Mouse (Mus musculus) heart, adult 2 months (tissue): ENCODE measurements around the gene Utf1. TPM values are rescaled to one million over a fixed set of nuclear protein-coding genes. Genes with fewer than 3 reads are reported as not detected.

Source experiments
- DNase-seq, 2 experiments: peaks; one replicate each; pipeline ENCODE4 v3.0.0; 2021
- H3K27ac ChIP-seq: fragments of 200-600 bp; 2 replicates; pipeline ENCODE4 v1.8.1; 2022
- H3K27me3 ChIP-seq: fragments of 200-500 bp; 2 replicates; pipeline ENCODE4 v1.6.1; 2012; ENCODE audit warnings: mild to moderate bottlenecking, low read length, inconsistent platforms, mixed read lengths; ENCODE audit not compliant: control insufficient read depth, insufficient read depth
- H3K36me3 ChIP-seq: fragments of 200-500 bp; 2 replicates; pipeline ENCODE4 v1.6.1; 2012; ENCODE audit warnings: low read length, inconsistent platforms; ENCODE audit not compliant: control insufficient read depth, insufficient read depth
- H3K4me1 ChIP-seq: fragments of 200-500 bp; 2 replicates; pipeline ENCODE4 v1.6.1; 2011; ENCODE audit warnings: low read length; ENCODE audit not compliant: control insufficient read depth, insufficient read depth
- H3K4me3 ChIP-seq: fragments of 200-600 bp; 2 replicates; pipeline ENCODE4 v1.8.1; 2022
- H3K79me2 ChIP-seq: fragments of 200-500 bp; replicated peaks from 2 replicates; pipeline ENCODE4 v1.6.1; 2012; ENCODE audit warnings: mild to moderate bottlenecking, inconsistent platforms, low read length, moderate library complexity, mixed read lengths; ENCODE audit not compliant: control insufficient read depth, insufficient read depth
- H3K9ac ChIP-seq: fragments of 200-500 bp; 2 replicates; pipeline ENCODE4 v1.6.1; 2012; ENCODE audit warnings: low read depth, mild to moderate bottlenecking, control low read depth, inconsistent platforms, low read length, mixed read lengths
- CTCF ChIP-seq: fragments of 200-600 bp; IDR thresholded peaks from 2 replicates; pipeline ENCODE4 v1.8.1; 2022; ENCODE audit warnings: antibody characterized with exemption, mild to moderate bottlenecking, moderate library complexity
- EP300 ChIP-seq: fragments of 200-500 bp; IDR thresholded peaks from 2 replicates; pipeline ENCODE4 v1.6.1; 2011; ENCODE audit warnings: low read depth, low read length, control low read depth; ENCODE audit not compliant: insufficient read depth
- POLR2A ChIP-seq: fragments of 200-500 bp; IDR thresholded peaks from 2 replicates; pipeline ENCODE4 v1.6.1; 2011; ENCODE audit warnings: mild to moderate bottlenecking, low read depth, low read length, control low read depth; ENCODE audit not compliant: insufficient read depth
- WGBS: fragments of 180-500 bp; shearing (Covaris S2); methylation state at CpG from one replicate; pipeline ENCODE4 v1.1.7; 2018; 5-methylcytosine and 5-hydroxymethylcytosine counted together
- intact Hi-C: fragments of 180-260 bp; cut with DNase I; formaldehyde crosslinking; loops from one replicate; pipeline ENCODE4 v1.15.1; 2025
- polyA plus RNA-seq: library from polyadenylated mRNA; depleted of rRNA; stranded (reverse); fragments of >200 nt; gene quantifications from 2 replicates; pipeline ENCODE4 v1.2.3, GENCODE M21; 2012
- total RNA-seq, 2 experiments: library from RNA; stranded (reverse); gene quantifications; 2 replicates each; pipeline ENCODE4 v1.2.3; 2021

The Utf1 gene
- total and polyA plus RNA-seq, 3 experiments, result not detected

DNA sequence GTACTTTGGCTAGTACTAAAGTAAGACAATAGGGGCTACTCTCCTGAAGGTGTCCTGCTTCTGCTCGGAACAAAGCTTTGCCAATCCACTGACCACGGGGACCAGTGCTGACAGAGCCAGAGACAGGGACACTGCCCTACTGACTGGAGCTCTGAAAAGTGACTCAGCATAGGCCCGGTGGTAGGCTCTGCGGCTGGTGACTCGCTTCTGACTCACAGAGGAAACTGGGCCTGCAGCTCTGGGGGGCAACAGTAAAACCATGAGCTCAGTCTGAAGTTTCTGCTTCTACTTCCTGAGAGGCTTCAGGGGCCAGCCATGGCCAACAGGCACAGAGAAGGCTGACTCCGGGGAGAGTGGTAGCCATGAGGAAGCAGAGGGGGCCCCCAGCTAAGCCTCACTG lies 27.8 kb downstream of the Utf1 start:
- TF ChIP-seq CTCF (no peak), EP300 (no peak), POLR2A (no peak)
- H3K27ac ChIP-seq, result no peak overlapping the region
- H3K4me1 ChIP-seq, result no peaks in the 10 kb centered on the region
- DNase-seq, result peak in 1 of 2 experiments; percentile 22
- no peak overlapping the region for H3K9ac ChIP-seq
- intact Hi-C loops, result no loop called here
- H3K79me2 ChIP-seq, result no peaks in the 10 kb centered on the region
- 40% methylated on average over 6 of the region's 6 CpGs for whole genome bisulfite sequencing
- no peak overlapping the region for H3K4me3 ChIP-seq
- no peaks in the 10 kb centered on the region for H3K27me3 ChIP-seq
- H3K36me3 ChIP-seq, result no peaks in the 10 kb centered on the region

DNA sequence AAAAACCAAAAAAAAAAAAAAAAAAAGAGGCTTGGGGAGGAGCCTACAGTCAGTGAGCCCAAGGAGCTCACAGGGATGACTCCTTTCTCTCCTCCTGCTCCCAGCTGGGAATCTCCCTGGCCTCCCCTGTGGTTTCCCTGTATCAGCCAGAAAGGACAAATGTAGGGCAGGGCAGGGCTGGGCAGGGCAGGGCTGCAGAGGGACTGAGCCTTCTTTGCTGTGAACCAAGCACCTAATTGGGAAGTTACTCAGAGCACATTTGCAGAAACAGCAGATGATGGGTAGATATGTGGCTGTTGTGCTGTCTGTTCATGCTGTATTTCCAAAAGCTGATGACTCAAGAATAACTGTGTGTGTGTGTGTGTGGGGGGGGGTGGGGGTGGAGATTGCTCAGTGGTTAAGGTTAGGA lies 29.3 kb downstream of the Utf1 start:
- Histone ChIP-seq H3K4me3 (no peak overlapping the region), H3K27me3 (no peaks in the 10 kb centered on the region), H3K9ac (no peak overlapping the region), H3K27ac (no peak overlapping the region), H3K36me3 (no peaks in the 10 kb centered on the region), H3K79me2 (no peaks in the 10 kb centered on the region), H3K4me1 (no peaks in the 10 kb centered on the region)
- TF ChIP-seq EP300 (no peak), CTCF (no peak), POLR2A (no peak)
- DNase-seq, result no peak
- intact Hi-C loops, result no loop called here

DNA sequence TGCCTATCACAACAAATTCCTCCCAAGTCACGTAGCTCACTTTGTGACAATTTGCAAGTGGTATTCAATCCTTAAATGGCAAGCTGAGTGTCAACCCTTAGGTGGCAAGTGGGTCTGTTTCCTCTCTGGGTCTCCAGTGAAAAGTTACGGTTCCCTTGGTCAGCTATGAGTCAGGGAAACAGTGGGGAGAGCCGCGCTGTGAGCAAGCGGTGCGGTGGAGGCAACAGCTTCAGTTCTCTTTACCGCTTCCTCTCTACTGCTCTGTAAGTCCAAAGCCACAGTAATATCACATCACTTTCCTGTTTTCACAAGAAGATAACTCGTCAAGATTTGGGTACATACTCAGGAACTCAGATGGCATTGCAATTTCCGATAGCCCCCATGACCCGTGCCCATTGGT lies 30.7 kb downstream of the Utf1 start:
- no peak for TF ChIP-seq POLR2A
- TF ChIP-seq CTCF, result no peak
- TF ChIP-seq EP300, result 0 out of 2 replicates have a peak, but pooled peaks have one; percentile 16
- intact Hi-C loops, result no loop called here

DNA sequence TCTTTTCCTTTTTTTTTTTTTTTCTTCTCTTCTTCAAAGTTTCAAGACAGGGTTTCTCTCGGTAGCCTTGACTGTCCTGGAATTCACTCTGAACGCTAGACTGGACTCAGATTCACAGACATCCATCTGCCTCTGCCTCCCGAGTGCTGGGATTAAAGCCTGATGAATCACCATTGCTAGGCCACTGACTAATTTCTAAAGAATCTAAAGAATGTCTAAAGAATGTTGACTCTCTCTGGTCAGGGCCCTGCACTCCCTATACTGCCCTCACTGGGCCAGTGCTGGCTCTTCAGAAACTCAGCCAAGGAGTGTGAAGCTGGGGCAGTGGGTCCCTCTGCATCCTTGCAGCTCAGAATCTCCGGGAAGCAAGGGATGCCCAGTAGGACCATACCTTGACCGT lies 31.9 kb downstream of the Utf1 start:
- Histone ChIP-seq H3K36me3 (no peaks in the 10 kb centered on the region), H3K9ac (no peak overlapping the region), H3K27ac (no peak overlapping the region), H3K27me3 (no peaks in the 10 kb centered on the region), H3K4me3 (no peak overlapping the region), H3K4me1 (peaks cover 3% of the 10 kb centered on the region), H3K79me2 (no peaks in the 10 kb centered on the region)
- 45% methylated on average over 5 of the region's 5 CpGs for WGBS
- DNase-seq, result no peak
- TF ChIP-seq CTCF, result no peak
- TF ChIP-seq POLR2A, result no peak
- no peak for TF ChIP-seq EP300
- intact Hi-C loops, result no loop called here

More for the DNA sequence above, 30.7 kb downstream of the Utf1 start:
- no peak overlapping the region for H3K27ac ChIP-seq
- no peaks in the 10 kb centered on the region for H3K27me3 ChIP-seq
- no peak overlapping the region for H3K4me3 ChIP-seq
- peaks cover 3% of the 10 kb centered on the region for H3K4me1 ChIP-seq
- 56% methylated on average over 10 of the region's 10 CpGs for WGBS
- H3K79me2 ChIP-seq, result no peaks in the 10 kb centered on the region
- H3K9ac ChIP-seq, result no peak overlapping the region
- no peaks in the 10 kb centered on the region for H3K36me3 ChIP-seq
- peak in 1 of 2 experiments; percentile 25 for DNase-seq

DNA sequence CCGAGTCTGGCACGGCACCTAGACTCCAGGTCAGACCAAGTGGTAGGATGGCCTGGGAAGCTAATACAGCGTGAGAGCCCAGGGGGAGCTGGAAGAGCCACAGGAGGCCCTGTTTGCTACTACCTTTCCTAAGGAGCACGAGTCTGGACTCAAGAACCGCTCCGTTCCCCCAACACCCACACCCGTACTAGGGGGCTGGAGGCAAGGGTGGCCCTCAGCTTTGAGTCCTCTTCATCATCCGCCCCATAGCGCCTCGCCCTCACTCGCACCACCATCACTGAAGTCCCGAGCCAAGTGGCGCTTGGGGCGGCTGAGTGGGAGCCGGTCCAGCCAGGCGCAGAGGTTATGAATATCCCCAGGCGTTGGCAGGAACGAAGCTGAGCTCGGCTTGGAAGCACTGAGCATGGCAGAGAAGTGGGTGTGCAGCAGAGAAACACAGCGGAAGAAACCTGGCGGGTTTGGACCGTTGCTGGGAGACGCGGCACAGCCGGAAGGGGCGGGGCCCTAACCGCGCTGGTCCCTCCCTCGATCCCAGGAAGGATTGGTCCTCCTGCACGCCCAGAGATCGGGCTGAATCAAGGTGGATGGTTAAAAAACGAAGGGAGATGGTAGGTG lies 34.8 kb downstream of the Utf1 start, which contains the start of gene 6430531B16Rik:
Gene 6430531B16Rik, minus strand, starts transcription at position 478 of the 615 bp plus-strand sequence.
- Histone ChIP-seq H3K27me3 (no peaks in the 10 kb centered on the region), H3K36me3 (no peaks in the 10 kb centered on the region), H3K79me2 (no peaks in the 10 kb centered on the region), H3K27ac (no peak within 1 kb of the TSS; the same call in 1 of the 2 replicates), H3K4me3 (peak within 1 kb of the TSS; percentile 53), H3K4me1 (peaks cover 3% of the 10 kb centered on the region), H3K9ac (no peak within 1 kb of the TSS)
- no peak for TF ChIP-seq CTCF
- TF ChIP-seq POLR2A, result no peak
- TF ChIP-seq EP300, result no peak
- intact Hi-C loops, result no loop called here
- peak; percentile 81 to 83 for DNase-seq
- whole genome bisulfite sequencing, result 5% methylated on average over 32 of the region's 32 CpGs

DNA sequence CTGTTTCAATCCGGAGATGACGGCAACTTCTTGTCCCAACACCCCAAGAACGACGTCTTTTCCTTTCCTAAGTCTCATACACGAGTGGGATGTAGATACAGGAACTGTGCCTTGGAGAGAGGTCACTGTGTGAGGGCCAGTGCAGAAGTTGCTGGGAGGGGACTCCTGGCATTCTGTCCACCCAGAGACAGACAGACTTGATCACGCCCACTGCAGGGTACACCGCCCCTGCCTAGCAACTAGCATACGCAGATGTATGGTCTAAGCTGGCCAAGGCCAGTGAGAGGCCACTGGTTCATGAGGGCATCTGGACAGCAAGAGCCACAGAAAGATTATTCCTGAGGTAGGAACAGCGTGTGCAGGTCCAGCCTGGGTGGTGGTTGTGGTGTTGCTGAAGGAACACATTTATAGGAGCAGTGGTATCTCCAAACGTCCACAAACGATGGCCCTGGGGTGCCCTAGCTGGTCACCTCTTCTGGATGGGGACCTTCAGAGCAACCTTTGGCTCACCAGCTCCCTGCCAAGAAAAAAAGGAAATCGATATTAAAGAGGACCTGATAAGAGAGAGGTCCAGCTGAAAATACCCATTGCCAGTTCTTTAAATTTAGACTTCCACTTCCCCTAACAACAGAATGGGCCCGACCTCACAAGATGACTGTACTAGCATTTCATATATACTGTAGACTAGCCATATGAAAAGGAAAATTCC lies 35.6 kb downstream of the Utf1 start:
- WGBS, result 29% methylated on average over 13 of the region's 13 CpGs
- Histone ChIP-seq H3K4me1 (peaks cover 3% of the 10 kb centered on the region), H3K36me3 (no peaks in the 10 kb centered on the region), H3K9ac (no peak overlapping the region), H3K79me2 (no peaks in the 10 kb centered on the region), H3K4me3 (peak overlapping the region; percentile 53), H3K27me3 (no peaks in the 10 kb centered on the region), H3K27ac (no peak overlapping the region; the same call in 1 of the 2 replicates)
- intact Hi-C loops, result no loop called here
- no peak for DNase-seq
- no peak for TF ChIP-seq CTCF
- no peak for TF ChIP-seq POLR2A
- TF ChIP-seq EP300, result no peak
